Mouse (Mus musculus): ENCODE results near the gene Rnf5. TPM values are rescaled to one million over a fixed set of nuclear protein-coding genes. Genes with fewer than 3 reads are reported as not detected.
A peak's percentile ranks its signal among the peaks of the same experiment; 100 is the strongest.

The Rnf5 gene
- total RNA-seq, 4 experiments from 2014 or later, result 74.7 to 84.0 (median 76.3) TPM

- DNase-seq (ENCODE audit: low spot score in 2 of 2), result no peak
These were observed 2.9 kb upstream of the Rnf5 start for GRCm38 (mm10) chr17:34606186-34607039.

GRCm38 (mm10) chr17:34605609-34606008 lies 2.1 kb upstream of the Rnf5 start:
- peak; percentile 96 to 97 for DNase-seq (ENCODE audit: low spot score in 2 of 2)

- DNase-seq (ENCODE audit: low spot score in 2 of 2), result no peak
These were observed 1.2 kb upstream of the Rnf5 start for GRCm38 (mm10) chr17:34604511-34605237.

GRCm38 (mm10) chr17:34604061-34604508 lies 595 bp upstream of the Rnf5 start, which contains the start of gene Agpat1:
TSS of gene Agpat1 (plus strand) at chr17:34604262.
- DNase-seq (ENCODE audit: low spot score in 2 of 2), result peak; percentile 97 to 99

GRCm38 (mm10) chr17:34601796-34602195 lies 1.7 kb downstream of the Rnf5 start:
- no peak for DNase-seq (ENCODE audit: low spot score in 2 of 2)

- no peak for DNase-seq (ENCODE audit: low spot score in 2 of 2)
These were observed 3.6 kb downstream of the Rnf5 start for GRCm38 (mm10) chr17:34599891-34600290.

- DNase-seq (ENCODE audit: low spot score in 2 of 2), result no peak
These were observed 5.9 kb downstream of the Rnf5 start, which contains the start of gene Ager for GRCm38 (mm10) chr17:34597566-34598095. TSS of gene Ager (plus strand) at chr17:34597862.

- no peak for DNase-seq (ENCODE audit: low spot score in 2 of 2)
These were observed 7.4 kb downstream of the Rnf5 start for GRCm38 (mm10) chr17:34596098-34596497.

- no peak for DNase-seq (ENCODE audit: low spot score in 2 of 2)
These were observed 9.6 kb downstream of the Rnf5 start for GRCm38 (mm10) chr17:34593752-34594525.

- no peak for DNase-seq (ENCODE audit: low spot score in 2 of 2)
These were observed 10.6 kb downstream of the Rnf5 start for GRCm38 (mm10) chr17:34592581-34593549.

- DNase-seq (ENCODE audit: low spot score in 2 of 2), result peak in 1 of 2 experiments; percentile 71
These were observed 11.5 kb downstream of the Rnf5 start for GRCm38 (mm10) chr17:34591994-34592375.

GRCm38 (mm10) chr17:34591029-34591993 lies 12.2 kb downstream of the Rnf5 start, which contains the start of gene Pbx2:
TSS of gene Pbx2 (plus strand) at chr17:34591266.
- no peak for DNase-seq (ENCODE audit: low spot score in 2 of 2)

GRCm38 (mm10) chr17:34590154-34590987 lies 13.1 kb downstream of the Rnf5 start:
- DNase-seq (ENCODE audit: low spot score in 2 of 2), result no peak

GRCm38 (mm10) chr17:34589681-34590101 lies 13.8 kb downstream of the Rnf5 start, which contains the start of gene Gpsm3:
TSS of gene Gpsm3 (plus strand) at chr17:34589806.
- DNase-seq (ENCODE audit: low spot score in 2 of 2), result no peak

- no peak for DNase-seq (ENCODE audit: low spot score in 2 of 2)
These were observed 14.3 kb downstream of the Rnf5 start for GRCm38 (mm10) chr17:34589206-34589605.

GRCm38 (mm10) chr17:34588767-34589166 lies 14.7 kb downstream of the Rnf5 start:
- DNase-seq (ENCODE audit: low spot score in 2 of 2), result no peak

GRCm38 (mm10) chr17:34587814-34588213 lies 15.7 kb downstream of the Rnf5 start:
- no peak for DNase-seq (ENCODE audit: low spot score in 2 of 2)

GRCm38 (mm10) chr17:34587423-34587811 lies 16.1 kb downstream of the Rnf5 start:
- peak; percentile 95 to 96 for DNase-seq (ENCODE audit: low spot score in 2 of 2)
